Mouse (Mus musculus): ENCODE measurements around the gene Clgn. TPM values are rescaled to one million over a fixed set of nuclear protein-coding genes. Genes with fewer than 3 reads are reported as not detected.

Gene Clgn
- polyA plus RNA-seq, 1 experiment: not detected

DNA sequence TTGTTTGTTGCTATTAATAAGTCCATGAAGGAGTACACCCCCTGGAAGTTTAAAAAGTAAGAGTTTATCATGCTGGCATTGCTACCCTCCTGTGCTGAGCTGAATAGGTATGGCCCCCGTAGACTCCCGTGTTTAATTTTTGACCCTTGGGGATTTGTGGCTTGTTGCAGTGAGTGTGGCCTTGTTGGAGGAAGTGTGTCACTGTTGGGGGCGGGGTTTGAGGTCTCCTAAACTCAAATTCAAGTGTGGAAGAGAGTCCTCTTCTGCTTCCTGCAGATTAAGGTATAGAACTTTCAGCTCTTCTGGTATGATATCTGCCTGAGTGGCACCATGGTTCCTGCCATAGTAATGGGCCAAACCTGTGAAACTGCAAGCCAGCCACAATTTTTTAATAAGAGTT is 69.9 kb downstream of the Clgn start:
- no peaks in the 10 kb centered on the region for H3K36me3 ChIP-seq (ENCODE audit: control insufficient read depth, insufficient read depth)
- H3ac ChIP-seq (ENCODE audit: control insufficient read depth, insufficient read length): no peak overlapping the region
- H3K4me2 ChIP-seq (ENCODE audit: low read depth): no peak overlapping the region
- H3K79me2 ChIP-seq (ENCODE audit: control insufficient read depth, insufficient read depth): no peaks in the 10 kb centered on the region
- no peak overlapping the region for H3K4me3 ChIP-seq
- peaks cover 4% of the 10 kb centered on the region for H3K27me3 ChIP-seq (ENCODE audit: control insufficient read depth, insufficient read depth, insufficient read length)
- TF ChIP-seq MAX (IDR thresholded peaks at IDR 0.05; ENCODE audit: low read depth) (no peak), MYOD1 (IDR thresholded peaks at IDR 0.05; ENCODE audit: control insufficient read depth in 1 of 3, insufficient read length in 2 of 3, low read depth in 2 of 3) (no peak), CEBPB (IDR thresholded peaks at IDR 0.05; ENCODE audit: insufficient read depth, poor library complexity, severe bottlenecking) (no peak), TCF3 (IDR thresholded peaks at IDR 0.05; ENCODE audit: insufficient read length, low read depth) (no peak), E2F4 (IDR thresholded peaks at IDR 0.05; ENCODE audit: insufficient read depth) (no peak), MYOG (IDR thresholded peaks at IDR 0.05; ENCODE audit: control insufficient read depth in 1 of 3, insufficient read depth in 1 of 3, insufficient read length in 2 of 3, low read depth in 2 of 3) (no peak), TCF12 (IDR thresholded peaks at IDR 0.05; ENCODE audit: insufficient read depth, poor library complexity, severe bottlenecking) (no peak), REST (IDR thresholded peaks at IDR 0.05; ENCODE audit: insufficient read depth, insufficient read length) (no peak), POLR2A (IDR thresholded peaks at IDR 0.05; ENCODE audit: insufficient read length, low read depth) (no peak), SRF (IDR thresholded peaks at IDR 0.05; ENCODE audit: control insufficient read depth, insufficient read length, low read depth) (no peak), POLR2AphosphoS2 (IDR thresholded peaks at IDR 0.05; ENCODE audit: insufficient read length, low read depth) (no peak), USF1 (IDR thresholded peaks at IDR 0.05; ENCODE audit: low read depth) (no peak)

Other genes starting within 250 kb of the Clgn start
- 0.38 TPM for gene Tbc1d9, start 224.5 kb upstream of the Clgn start, polyA plus RNA-seq (2012; fragmentation: generic; extraction: Trizol)
- gene Gm10645, start 223.7 kb upstream of the Clgn start, polyA plus RNA-seq (2012; fragmentation: generic; extraction: Trizol): 0.10 TPM
- gene Ucp1, start 99.5 kb upstream of the Clgn start, polyA plus RNA-seq (2012; fragmentation: generic; extraction: Trizol): not detected
- gene Elmod2, start 57.4 kb upstream of the Clgn start, polyA plus RNA-seq (2012; fragmentation: generic; extraction: Trizol): 4.0 TPM
- gene Mgat4d, start 41.4 kb upstream of the Clgn start, polyA plus RNA-seq (2012; fragmentation: generic; extraction: Trizol): not detected
- 22.4 TPM for gene Scoc, start 68.5 kb downstream of the Clgn start, polyA plus RNA-seq (2012; fragmentation: generic; extraction: Trizol)
- not detected for gene Olfr370, start 145.9 kb downstream of the Clgn start, polyA plus RNA-seq (2012; fragmentation: generic; extraction: Trizol)
- 421 TPM for gene Ndufb7, start 176.8 kb downstream of the Clgn start, polyA plus RNA-seq (2012; fragmentation: generic; extraction: Trizol)
- 459 TPM for gene Tecr, start 218.1 kb downstream of the Clgn start, polyA plus RNA-seq (2012; fragmentation: generic; extraction: Trizol)
- gene Dnajb1, start 218.3 kb downstream of the Clgn start, polyA plus RNA-seq (2012; fragmentation: generic; extraction: Trizol): 17.7 TPM

All from myocyte (in vitro differentiated cells).